Mouse (Mus musculus): Measurements from ENCODE around the gene Cenps.

GRCm38 (mm10) chr4:149123432-149123831 lies 14.0 kb downstream of the Cenps start:
- TF ChIP-seq CTCF (IDR thresholded peaks at IDR 0.05; ENCODE audit: low read depth) (no peak), EP300 (optimal IDR thresholded peaks at IDR 0.05) (no peak)
